In the genomic region with DNA sequence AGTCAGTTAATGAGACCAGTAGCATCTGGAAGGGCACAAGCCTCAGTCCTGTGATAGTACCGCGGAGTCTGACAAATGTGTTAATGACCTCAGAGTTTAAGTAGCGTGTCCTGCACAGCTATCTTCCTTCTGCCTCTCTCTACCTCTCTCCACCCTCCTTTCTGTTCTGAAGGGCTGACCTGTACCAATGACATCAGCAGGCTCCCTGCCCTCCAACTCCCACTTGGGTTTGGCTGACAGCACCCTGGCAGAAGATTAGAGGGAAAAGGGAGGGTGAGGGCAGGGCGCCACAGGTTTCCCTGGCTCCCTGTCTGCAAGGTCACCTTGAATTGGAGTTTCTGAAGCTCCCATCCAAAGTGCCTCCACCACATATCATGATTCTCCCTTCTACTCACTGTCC, we compare ENCODE assay signal across 15 mouse cellular contexts.
DNase-seq lines count a peak whose midpoint lies in the region; ATAC-seq and TF ChIP-seq lines count a peak whose summit lies in the region.
"Had no signal": no experiment of that assay in that cellular context is flagged by ENCODE, and none has a peak within 500 bp of the region (broad histone marks: within the 10 kb centered on the region; RNA-seq: fewer than 3 reads in every experiment).

No protein-coding gene starts in this region.

- no peak overlapping the region for H3K4me2 ChIP-seq in heart, embryonic 11.5 days
- H3K4me2 ChIP-seq in midbrain, embryonic 16.5 days (ENCODE audit: low read length): no peak overlapping the region
- H3K4me2 ChIP-seq: hindbrain, embryonic 15.5 days had no signal

- ATAC-seq in heart, embryonic 11.5 days (replicated peaks; ENCODE audit: insufficient number of reproducible peaks, low FRiP score, low TSS enrichment): peak; percentile 61; the same call in 1 of the 2 replicates
- ATAC-seq in megakaryocyte-erythroid progenitor cell, adult 5-6 weeks (replicated peaks; ENCODE audit: low FRiP score, low TSS enrichment, poor library complexity, severe bottlenecking): no peak
- ATAC-seq in midbrain, embryonic 16.5 days: no peak

- no peak overlapping the region for H3K4me3 ChIP-seq in gastrocnemius, adult 2 months
- no peak overlapping the region for H3K4me3 ChIP-seq in heart, embryonic 11.5 days (ENCODE audit: low read depth, low read length)
- no peak overlapping the region for H3K4me3 ChIP-seq in midbrain, embryonic 16.5 days (ENCODE audit: low read depth, low read length)
- H3K4me3 ChIP-seq: hindbrain, embryonic 15.5 days had no signal

- H3K9ac ChIP-seq in heart, embryonic 11.5 days (ENCODE audit: low read depth, low read length): no peak overlapping the region
- no peak overlapping the region for H3K9ac ChIP-seq in midbrain, embryonic 16.5 days (ENCODE audit: low read depth, low read length)
- H3K9ac ChIP-seq: hindbrain, embryonic 15.5 days had no signal

- DNase-seq in lung, postnatal 25 days (ENCODE audit: low spot score): peak; percentile 3
- no peak for DNase-seq in lung, postnatal 4 days
- DNase-seq in gastrocnemius, adult 2 months: peak; percentile 56
- DNase-seq in ovary, adult 18-20 months (ENCODE audit: low spot score): peak; percentile 67
- DNase-seq in layer of hippocampus, postnatal 14 days (ENCODE audit: low spot score in 2 of 2): no peak
- DNase-seq: cerebellum, adult 11-12 months; kidney, postnatal 10 days; liver; spleen, adult 18-20 months; thymus, postnatal 14 days had no signal

- H3K27ac ChIP-seq in gastrocnemius, adult 2 months: peak overlapping the region; percentile 48; the same call in 1 of the 2 replicates
- H3K27ac ChIP-seq in heart, embryonic 11.5 days (ENCODE audit: low read depth, low read length): no peak overlapping the region
- H3K27ac ChIP-seq in midbrain, embryonic 16.5 days (ENCODE audit: low read length): no peak overlapping the region
- H3K27ac ChIP-seq: hindbrain, embryonic 15.5 days; macrophage had no signal

- H3K36me3 ChIP-seq in heart, embryonic 11.5 days (ENCODE audit: control insufficient read depth, insufficient read depth, low read length): no peaks in the 10 kb centered on the region
- no peaks in the 10 kb centered on the region for H3K36me3 ChIP-seq in midbrain, embryonic 16.5 days (ENCODE audit: control insufficient read depth, insufficient read depth, low read length)
- H3K36me3 ChIP-seq: hindbrain, embryonic 15.5 days had no signal

- no peaks in the 10 kb centered on the region; the same call in 1 of the 2 replicates for H3K9me3 ChIP-seq in heart, embryonic 11.5 days (replicated peaks; ENCODE audit: control insufficient read depth, low read length)
- H3K9me3 ChIP-seq in midbrain, embryonic 16.5 days (replicated peaks; ENCODE audit: control insufficient read depth, low read length, poor library complexity, severe bottlenecking): no peaks in the 10 kb centered on the region; the same call in 1 of the 2 replicates
- H3K9me3 ChIP-seq: hindbrain, embryonic 15.5 days had no signal

- no peaks in the 10 kb centered on the region for H3K27me3 ChIP-seq in heart, embryonic 11.5 days (ENCODE audit: control insufficient read depth, insufficient read depth, low read length)
- H3K27me3 ChIP-seq in midbrain, embryonic 16.5 days (ENCODE audit: control insufficient read depth, insufficient read depth, low read depth, low read length): no peaks in the 10 kb centered on the region
- H3K27me3 ChIP-seq: hindbrain, embryonic 15.5 days had no signal

- 48% methylated on average over 4 of the region's 4 CpGs for WGBS in heart, embryonic 11.5 days (ENCODE audit: insufficient replicate concordance)
- 94% methylated on average over 4 of the region's 4 CpGs for WGBS in midbrain, embryonic 16.5 days

- intact Hi-C loops in gastrocnemius, adult 2 months (cut with DNase I): loop anchor here (5.0 kb wide), 1 partner anchor 45 kb away; no protein-coding TSS in a partner anchor

- H3K4me1 ChIP-seq in heart, embryonic 11.5 days (ENCODE audit: control insufficient read depth, insufficient read depth, low read length): peaks cover 9% of the 10 kb centered on the region
- H3K4me1 ChIP-seq in midbrain, embryonic 16.5 days (ENCODE audit: control insufficient read depth, insufficient read depth, low read length): no peaks in the 10 kb centered on the region
- H3K4me1 ChIP-seq: hindbrain, embryonic 15.5 days had no signal

- TF ChIP-seq CTCF in gastrocnemius, adult 2 months (IDR thresholded peaks at IDR 0.05): no peak

Comparison
In these comparisons a context has a peak if more than half of its experiments do, and no peak if none do; other contexts are left out.
1. DNase-seq: peak in lung, postnatal 25 days (single experiment), gastrocnemius, adult 2 months (single experiment) and ovary, adult 18-20 months (single experiment); none in lung, postnatal 4 days (0 of 2) and layer of hippocampus, postnatal 14 days (0 of 2).